Mouse (Mus musculus) left cerebral cortex, adult 8-10 months (tissue): ENCODE data around the gene Zmynd8. TPM values are rescaled to one million over a fixed set of nuclear protein-coding genes. Genes with fewer than 3 reads are reported as not detected.

Source experiments
- DNase-seq, 2 experiments: peaks; one replicate each; pipeline ENCODE4 v3.0.0; 2022; ENCODE audit warnings: low spot score in 2 of 2
- microRNA-seq, 2 experiments: library from miRNA; unstranded; fragments of <30 nt; microRNA quantifications; one replicate each; pipeline ENCODE4 v1.2.0; 2022
- total RNA-seq, 4 experiments: library from RNA; stranded (reverse); gene quantifications; 2 replicates each; pipeline ENCODE4 v1.2.4; 2022

Gene Zmynd8
- total RNA-seq, 4 experiments from 2014 or later, result 105 to 132 (median 130) TPM

- no peak for DNase-seq
These were observed 147.7 kb downstream of the Zmynd8 start for GRCm38 (mm10) chr2:165751068-165751467.

- no peak for DNase-seq
These were observed 150.4 kb downstream of the Zmynd8 start for GRCm38 (mm10) chr2:165748426-165748825.

GRCm38 (mm10) chr2:165747975-165748374 lies 150.8 kb downstream of the Zmynd8 start:
- no peak for DNase-seq

GRCm38 (mm10) chr2:165745306-165746098 lies 153.3 kb downstream of the Zmynd8 start:
- DNase-seq, result no peak

DNA sequence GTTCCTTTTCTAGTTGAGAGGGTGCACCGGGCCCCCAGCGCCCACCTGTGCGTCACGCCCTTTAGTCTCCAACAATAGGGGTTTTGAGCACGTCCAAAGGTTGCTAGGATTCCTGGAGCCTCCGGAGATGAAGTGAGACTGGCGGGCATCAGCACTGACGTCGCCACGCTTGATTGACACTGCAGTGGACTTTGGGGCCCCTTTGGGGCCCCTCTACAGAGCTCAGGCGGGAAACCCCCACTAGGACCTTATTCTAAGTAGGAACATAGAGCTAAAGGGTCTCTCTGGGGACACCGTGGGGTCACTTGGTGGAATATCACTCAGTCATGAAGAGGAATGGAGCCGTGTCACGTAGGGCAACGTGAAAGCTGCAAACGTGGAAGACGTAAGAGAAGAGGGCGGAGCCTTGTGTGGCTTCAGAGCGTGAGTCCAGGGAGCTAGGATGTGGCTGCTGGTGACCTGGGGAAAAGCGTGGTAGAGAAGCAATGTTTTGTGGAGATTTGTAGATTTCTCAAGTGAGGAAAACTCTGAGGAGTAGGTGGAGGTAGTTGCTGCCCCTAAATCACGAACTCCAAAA lies 156.5 kb downstream of the Zmynd8 start:
- DNase-seq, result no peak

GRCm38 (mm10) chr2:165741526-165742050 lies 157.2 kb downstream of the Zmynd8 start:
- no peak for DNase-seq

GRCm38 (mm10) chr2:165740982-165741381 lies 157.8 kb downstream of the Zmynd8 start:
- DNase-seq, result no peak

DNA sequence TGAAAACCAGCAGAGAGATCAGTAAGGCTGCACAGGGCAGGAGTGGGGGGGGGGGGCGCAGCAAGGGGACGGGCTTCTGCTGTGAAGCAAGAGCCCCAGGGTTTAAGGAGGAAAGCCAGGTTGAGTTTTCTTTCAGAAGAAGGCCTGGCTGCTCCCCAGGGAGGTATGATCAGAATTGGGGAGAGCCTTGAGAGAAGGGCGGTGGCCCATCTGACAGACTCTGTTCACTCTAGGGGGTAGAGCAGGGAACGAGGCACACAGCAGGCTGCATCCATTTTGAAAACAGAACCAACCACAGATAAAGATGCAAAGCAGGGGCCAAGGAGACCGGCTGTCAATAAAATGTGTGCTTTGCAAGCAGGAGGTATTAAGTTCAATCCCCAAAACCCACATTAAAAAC lies 158.4 kb downstream of the Zmynd8 start:
- no peak for DNase-seq

DNA sequence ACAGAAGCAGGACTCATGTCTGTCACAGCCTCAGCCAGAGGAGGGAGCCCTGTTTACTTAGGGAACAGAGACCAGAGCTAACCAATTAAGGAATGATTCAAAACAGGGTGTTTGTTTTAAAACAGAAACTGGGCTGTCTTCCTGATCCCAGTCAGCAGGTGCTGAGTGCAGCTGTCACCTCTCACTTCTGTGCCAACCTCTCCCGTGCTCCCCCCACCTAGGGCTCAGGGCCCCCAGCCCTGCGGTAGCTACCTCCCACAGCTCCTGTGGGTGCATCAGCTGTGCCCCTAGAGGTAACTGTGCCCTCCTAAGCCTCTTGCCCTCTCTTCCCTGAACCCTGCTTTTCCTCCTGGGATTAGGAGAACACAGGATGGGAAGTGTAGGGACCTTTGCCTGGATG lies 162.5 kb downstream of the Zmynd8 start:
- DNase-seq, result no peak

Small RNA genes within 50 kb of the gene (microRNA-seq; reads per million reads assigned to microRNA genes)
- gene Gm22692, result 0 reads per million in 2 experiments

Other genes with a start within 250 kb of the Zmynd8 start
- gene Ncoa3, start 93.6 kb upstream of the Zmynd8 start, total RNA-seq, result 10 to 100 TPM; 33.3 to 35.9 (median 34.5) TPM